Mouse (Mus musculus): Measurements from ENCODE around the gene Alk.

DNA sequence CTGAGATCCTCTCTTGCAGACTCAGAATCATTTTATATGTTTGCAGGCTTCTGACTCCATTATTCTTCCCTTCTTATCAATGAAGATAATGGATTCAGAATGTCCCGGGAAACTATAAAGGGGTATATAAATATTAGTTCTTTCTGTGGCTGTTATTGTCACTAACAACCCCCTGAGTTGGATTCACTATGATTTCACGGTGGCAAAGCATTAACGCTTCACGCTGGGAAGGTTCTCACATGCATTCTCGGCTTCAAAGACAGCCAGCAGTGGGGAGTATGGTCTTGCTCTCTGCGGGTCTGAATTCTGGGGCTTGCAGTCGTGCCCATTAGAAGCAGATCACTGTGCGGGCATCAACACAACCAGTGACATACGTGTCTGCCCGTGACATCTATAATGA is 34.9 kb downstream of the Alk start:
- TF ChIP-seq CTCF (IDR thresholded peaks at IDR 0.05; ENCODE audit: extremely low read depth, insufficient read depth, insufficient read length, insufficient replicate concordance), result no peak
- no peak for TF ChIP-seq POLR2A (IDR thresholded peaks at IDR 0.05; ENCODE audit: low read depth, low read length)
